ENCODE assay signal across 14 mouse cellular contexts in the genomic region with DNA sequence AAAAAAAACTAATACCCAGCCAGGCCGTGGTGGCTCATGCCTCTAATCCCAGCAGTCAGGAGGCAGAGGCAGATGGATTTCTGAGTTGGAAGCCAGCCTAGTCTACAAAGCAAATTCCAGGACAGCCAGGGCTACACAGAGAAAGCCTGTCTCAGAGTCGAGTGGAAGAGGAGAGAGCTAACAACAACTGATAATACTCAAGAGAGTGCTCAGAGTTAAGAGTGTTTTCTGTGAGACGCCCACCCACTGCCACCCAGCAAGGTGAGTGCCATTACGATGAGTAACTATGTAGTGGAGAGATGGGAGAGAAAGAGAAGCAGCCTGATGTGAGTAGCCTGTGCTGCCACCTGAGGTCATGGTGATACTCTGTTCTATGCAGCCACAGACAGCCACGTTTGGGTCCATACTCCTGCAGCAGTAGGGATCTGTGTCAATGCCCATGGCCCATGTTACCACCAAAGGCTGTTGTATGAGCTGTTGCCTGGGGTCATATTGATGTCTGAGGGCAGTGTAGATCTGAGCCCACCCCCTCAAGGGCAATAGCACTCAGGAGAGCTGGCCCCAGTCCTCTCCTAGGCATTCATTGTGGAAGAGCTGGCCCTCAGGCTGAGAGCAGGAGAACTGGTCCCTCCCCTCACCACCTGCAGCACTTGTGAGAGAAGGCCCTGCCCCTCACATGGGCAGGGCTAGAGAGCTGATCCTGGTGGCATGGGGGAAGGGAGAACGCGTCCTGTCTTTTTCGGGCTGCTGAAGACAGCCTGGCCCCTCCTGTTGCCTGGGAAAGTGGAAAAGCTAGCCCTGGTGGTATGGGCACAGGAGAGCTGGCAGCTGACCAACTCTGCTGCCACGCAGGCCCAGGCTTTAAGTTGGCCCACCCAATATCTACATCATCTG.
DNase-seq lines count a peak whose midpoint lies in the region; ATAC-seq and TF ChIP-seq lines count a peak whose summit lies in the region.
"Had no signal": no experiment of that assay in that cellular context is flagged by ENCODE, and none has a peak within 500 bp of the region (broad histone marks: within the 10 kb centered on the region; RNA-seq: fewer than 3 reads in every experiment).

No protein-coding gene starts in this region.

- no peaks in the 10 kb centered on the region for H3K9me3 ChIP-seq in hindbrain, embryonic 13.5 days
- no peaks in the 10 kb centered on the region for H3K9me3 ChIP-seq in hindbrain, postnatal 0 days (ENCODE audit: low read length)
- no peaks in the 10 kb centered on the region for H3K9me3 ChIP-seq in lung, embryonic 16.5 days (ENCODE audit: control insufficient read depth, low read length)
- H3K9me3 ChIP-seq in limb, embryonic 13.5 days, result no peaks in the 10 kb centered on the region

- H3K27ac ChIP-seq in hindbrain, embryonic 13.5 days, result no peak overlapping the region
- no peak overlapping the region for H3K27ac ChIP-seq in hindbrain, postnatal 0 days
- H3K27ac ChIP-seq in lung, embryonic 16.5 days (ENCODE audit: low read length), result peak overlapping the region; percentile 22; the same call in 1 of the 2 replicates
- no peak overlapping the region for H3K27ac ChIP-seq in limb, embryonic 13.5 days
- H3K27ac ChIP-seq: macrophage had no signal

- H3K4me3 ChIP-seq in hindbrain, embryonic 13.5 days, result no peak overlapping the region
- H3K4me3 ChIP-seq in hindbrain, postnatal 0 days (ENCODE audit: low read length), result no peak overlapping the region
- no peak overlapping the region for H3K4me3 ChIP-seq in lung, embryonic 16.5 days (ENCODE audit: low read length)
- H3K4me3 ChIP-seq in limb, embryonic 13.5 days, result no peak overlapping the region
- H3K4me3 ChIP-seq: myocyte had no signal

- no peak overlapping the region for H3K4me2 ChIP-seq in hindbrain, embryonic 13.5 days
- H3K4me2 ChIP-seq in hindbrain, postnatal 0 days (ENCODE audit: low read depth, low read length), result no peak overlapping the region
- no peak overlapping the region for H3K4me2 ChIP-seq in lung, embryonic 16.5 days (ENCODE audit: low read depth, low read length)
- no peak overlapping the region for H3K4me2 ChIP-seq in limb, embryonic 13.5 days (replicated peaks)

- ATAC-seq in hindbrain, embryonic 13.5 days (ENCODE audit: low FRiP score), result 0 out of 2 replicates have a peak, but pooled peaks have one; percentile 36
- ATAC-seq in hindbrain, postnatal 0 days, result no peak
- ATAC-seq in lung, embryonic 16.5 days (ENCODE audit: low read depth), result peak; percentile 90
- peak; percentile 44; the same call in 1 of the 2 replicates for ATAC-seq in limb, embryonic 13.5 days (ENCODE audit: low FRiP score, low read depth)
- ATAC-seq: forebrain, embryonic 16.5 days had no signal

- no peaks in the 10 kb centered on the region for H3K36me3 ChIP-seq in hindbrain, embryonic 13.5 days
- H3K36me3 ChIP-seq in hindbrain, postnatal 0 days (ENCODE audit: insufficient read depth, low read length), result no peaks in the 10 kb centered on the region
- H3K36me3 ChIP-seq in lung, embryonic 16.5 days (ENCODE audit: control insufficient read depth, insufficient read depth, low read length), result no peaks in the 10 kb centered on the region
- H3K36me3 ChIP-seq in limb, embryonic 13.5 days, result no peaks in the 10 kb centered on the region

- DNase-seq in hindbrain, postnatal 0 days (ENCODE audit: low spot score), result no peak
- DNase-seq in lung, adult 18-20 months, result no peak
- DNase-seq in ZHBTc4 (ENCODE audit: low read depth, low spot score) (peak; percentile 19), adipocyte (ENCODE audit: low spot score) (no peak)
- DNase-seq: adrenal gland, postnatal 25 days; heart, postnatal 14 days; right cerebral cortex, postnatal 4 days; thymus, postnatal 4 days had no signal

- no peaks in the 10 kb centered on the region for H3K27me3 ChIP-seq in hindbrain, embryonic 13.5 days
- H3K27me3 ChIP-seq in hindbrain, postnatal 0 days (ENCODE audit: insufficient read depth, low read length), result no peaks in the 10 kb centered on the region
- no peaks in the 10 kb centered on the region for H3K27me3 ChIP-seq in lung, embryonic 16.5 days (ENCODE audit: control insufficient read depth, insufficient read depth, low read depth, low read length)
- H3K27me3 ChIP-seq in limb, embryonic 13.5 days, result no peaks in the 10 kb centered on the region

- no peak for TF ChIP-seq CTCF in hindbrain, postnatal 0 days (IDR thresholded peaks at IDR 0.05; ENCODE audit: low read depth)

- no peak overlapping the region for H3K9ac ChIP-seq in hindbrain, embryonic 13.5 days
- H3K9ac ChIP-seq in hindbrain, postnatal 0 days (replicated peaks; ENCODE audit: low read length), result no peak overlapping the region
- H3K9ac ChIP-seq in lung, embryonic 16.5 days (ENCODE audit: low read length), result no peak overlapping the region
- no peak overlapping the region for H3K9ac ChIP-seq in limb, embryonic 13.5 days

- peaks cover 5% of the 10 kb centered on the region for H3K4me1 ChIP-seq in hindbrain, embryonic 13.5 days (replicated peaks)
- H3K4me1 ChIP-seq in hindbrain, postnatal 0 days (ENCODE audit: insufficient read depth, low read length), result no peaks in the 10 kb centered on the region
- no peaks in the 10 kb centered on the region; the same call in 1 of the 2 replicates for H3K4me1 ChIP-seq in lung, embryonic 16.5 days (replicated peaks; ENCODE audit: control insufficient read depth, insufficient read depth, low read length)
- H3K4me1 ChIP-seq in limb, embryonic 13.5 days, result peaks cover 6% of the 10 kb centered on the region

- 51% methylated on average over 9 of the region's 9 CpGs for WGBS in hindbrain, embryonic 13.5 days
- 52% methylated on average over 9 of the region's 9 CpGs for WGBS in hindbrain, postnatal 0 days
- WGBS in lung, embryonic 16.5 days, result 29% methylated on average over 9 of the region's 9 CpGs
- WGBS in limb, embryonic 13.5 days, result 46% methylated on average over 9 of the region's 9 CpGs
